Mouse (Mus musculus): ENCODE data around the gene Fam184b.
"Not testable (repeated sequence)": the region's sequence is repeated elsewhere in the genome, so short reads cannot be mapped to it uniquely, and the experiment has no call there.

Gene Fam184b

DNA sequence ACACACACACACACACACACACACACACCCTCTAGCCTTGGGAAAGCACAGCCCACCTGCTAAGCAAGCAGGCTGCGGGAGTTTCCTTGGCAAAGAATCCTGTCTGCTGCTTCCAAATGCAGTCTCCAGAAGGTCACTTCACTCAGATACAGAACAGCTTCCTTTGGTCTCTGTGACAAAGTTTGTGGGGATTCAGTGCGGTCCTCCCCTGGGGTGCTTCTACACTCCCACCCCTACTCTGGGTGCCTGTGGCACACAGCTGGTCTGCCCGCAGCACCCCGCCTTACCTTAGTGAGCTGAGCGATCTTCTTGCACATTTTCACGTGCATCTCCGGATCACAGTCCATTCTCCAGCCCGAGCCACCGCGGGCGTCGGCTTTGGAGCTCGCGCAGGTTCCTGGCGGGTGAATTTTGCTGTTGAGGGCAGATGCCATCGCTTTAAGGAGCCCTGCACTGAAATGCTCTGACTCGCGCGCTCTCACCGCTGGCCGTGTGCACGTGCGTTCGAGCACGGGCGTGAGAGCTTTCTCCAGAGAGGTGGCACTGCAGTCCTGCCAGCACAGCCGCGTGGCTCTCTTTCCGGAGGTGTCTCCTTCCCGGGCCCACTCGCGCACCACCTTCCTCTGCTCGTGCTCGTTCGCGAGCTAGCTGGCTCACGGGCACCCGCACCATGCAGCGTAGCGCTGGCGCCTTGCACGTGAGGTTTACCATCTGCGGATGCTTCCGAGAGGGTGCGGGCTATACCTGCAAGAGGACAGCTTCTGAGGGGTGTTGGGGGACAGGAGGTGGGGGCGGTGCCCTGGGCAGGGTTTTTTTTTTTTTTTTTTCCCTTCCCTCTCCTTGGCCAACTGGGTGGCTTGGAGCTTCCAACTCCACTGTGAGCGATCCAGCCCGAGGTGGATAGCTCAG lies at the start of gene Fam184b:
Fam184b (minus strand) TSS at position 809 of the 909 bp plus-strand sequence.
- DNase-seq (ENCODE audit: low spot score in 2 of 2), result peak in 1 of 2 experiments; percentile 61

DNA sequence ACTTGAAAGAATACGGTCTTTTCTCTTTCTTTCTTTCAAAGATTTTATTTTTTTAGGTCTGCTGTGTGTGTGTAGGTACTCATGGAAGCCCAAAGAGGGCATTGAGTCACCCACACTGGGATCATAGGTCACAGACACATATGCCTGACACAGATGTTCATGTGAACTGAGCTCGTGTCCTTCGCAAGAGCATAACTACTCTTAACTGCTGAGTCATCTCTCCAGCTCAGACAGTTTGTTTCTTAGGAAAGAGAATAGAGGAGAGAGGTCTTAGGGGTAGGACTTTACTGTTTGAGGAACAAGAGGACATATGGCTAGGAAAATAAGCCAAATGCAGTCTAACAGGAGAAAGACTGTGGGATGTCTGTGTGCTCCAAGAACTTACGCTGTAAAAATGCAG lies 49.7 kb upstream of the Fam184b start:
- DNase-seq (ENCODE audit: low spot score in 2 of 2), result no peak

DNA sequence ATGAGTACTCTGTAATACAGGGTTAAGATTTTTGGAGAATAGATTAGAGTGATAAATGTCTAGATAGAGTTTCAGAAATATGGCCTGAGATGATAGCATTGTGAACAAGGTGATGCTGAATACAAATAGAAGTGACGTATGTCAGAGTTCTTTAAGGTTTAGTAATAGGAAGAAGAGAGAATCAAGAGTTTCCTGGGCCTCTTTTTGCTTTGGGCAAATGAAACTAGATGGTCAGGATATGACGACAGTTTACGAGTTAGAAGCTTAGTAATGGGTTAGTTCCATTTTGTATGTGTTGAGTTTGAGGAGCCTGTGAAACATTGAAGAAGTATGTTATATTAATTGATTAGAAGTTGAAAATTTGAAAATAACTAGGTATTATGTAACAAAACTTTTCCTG lies 46.8 kb upstream of the Fam184b start:
- no peak for DNase-seq (ENCODE audit: low spot score in 2 of 2)

DNA sequence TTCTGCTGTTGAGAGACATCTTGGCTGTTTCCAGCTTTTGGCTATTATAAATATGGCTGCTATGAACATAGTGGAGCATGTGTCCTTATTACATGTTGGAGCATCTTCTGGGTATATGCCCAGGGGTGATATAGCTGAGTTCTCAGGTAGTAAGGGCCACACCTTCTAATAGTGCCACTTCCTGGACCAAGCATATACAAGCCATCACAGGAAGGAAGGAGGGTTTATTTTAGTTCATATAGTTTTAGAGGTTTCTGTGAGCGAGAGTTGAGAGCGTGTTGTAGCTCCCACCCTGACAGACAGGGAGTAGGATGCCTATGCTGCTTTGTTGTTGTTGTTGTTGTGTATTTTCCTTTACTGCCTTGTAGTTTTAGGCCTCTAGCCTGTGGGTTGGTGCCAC lies 45.8 kb upstream of the Fam184b start:
- DNase-seq (ENCODE audit: low spot score in 2 of 2), result no peak

DNA sequence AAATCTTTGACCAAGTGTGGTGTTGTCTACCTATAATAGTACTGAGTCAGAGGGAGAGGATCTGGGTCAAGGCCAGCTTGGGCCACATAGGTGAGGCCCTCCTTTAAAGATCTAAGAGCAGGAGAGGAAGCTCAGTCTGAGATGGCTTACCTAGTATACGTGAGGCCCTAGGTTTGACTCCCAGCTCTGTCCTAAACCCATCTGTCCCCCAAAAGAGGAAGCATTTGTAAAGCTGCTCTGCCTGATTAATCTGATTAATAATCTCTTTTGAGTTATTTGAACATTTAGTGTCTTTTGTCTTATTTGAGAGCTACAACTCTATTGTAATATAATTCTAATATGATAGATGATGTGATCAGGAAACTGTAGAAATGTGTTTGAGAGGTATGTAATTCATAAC lies 44.0 kb upstream of the Fam184b start:
- no peak for DNase-seq (ENCODE audit: low spot score in 2 of 2)

DNA sequence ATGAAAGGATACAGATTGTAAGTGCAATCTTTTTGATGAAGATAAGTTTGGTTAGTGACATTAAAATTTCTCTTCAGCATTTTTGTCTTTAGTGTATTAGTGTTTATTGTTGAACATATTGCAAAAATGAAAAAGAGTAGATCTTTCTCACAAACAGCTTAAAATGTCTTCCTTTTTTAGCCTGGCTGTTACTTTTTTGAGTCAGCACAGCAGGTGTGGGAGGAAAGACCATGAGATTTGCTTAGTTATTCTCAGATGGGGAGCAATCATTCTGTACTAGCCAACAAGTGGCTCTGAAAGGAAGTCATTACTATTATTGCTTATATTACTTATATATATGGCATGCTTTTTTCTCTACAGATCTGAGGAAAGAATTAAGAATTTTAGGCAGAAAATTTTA lies 40.5 kb upstream of the Fam184b start:
- DNase-seq (ENCODE audit: low spot score in 2 of 2), result no peak

DNA sequence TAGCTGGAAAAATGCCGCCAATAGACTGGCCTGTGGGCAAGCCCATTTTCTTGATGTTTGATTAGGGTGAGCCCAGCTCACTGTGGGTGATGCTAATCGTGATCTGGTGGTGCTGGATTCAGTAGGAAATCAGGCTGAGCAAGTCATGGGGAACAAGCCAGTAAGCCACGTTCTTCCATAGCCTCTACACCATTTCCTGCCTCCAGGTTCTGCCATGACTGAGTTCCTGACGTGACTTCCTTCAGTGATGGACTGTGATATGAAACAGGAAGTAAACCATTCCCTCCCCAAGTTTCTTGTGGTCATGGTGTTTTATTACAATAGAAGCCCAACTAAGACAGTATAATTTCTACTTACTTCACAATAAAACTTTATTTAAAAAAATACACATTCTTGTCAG lies 38.2 kb upstream of the Fam184b start:
- no peak for DNase-seq (ENCODE audit: low spot score in 2 of 2)

DNA sequence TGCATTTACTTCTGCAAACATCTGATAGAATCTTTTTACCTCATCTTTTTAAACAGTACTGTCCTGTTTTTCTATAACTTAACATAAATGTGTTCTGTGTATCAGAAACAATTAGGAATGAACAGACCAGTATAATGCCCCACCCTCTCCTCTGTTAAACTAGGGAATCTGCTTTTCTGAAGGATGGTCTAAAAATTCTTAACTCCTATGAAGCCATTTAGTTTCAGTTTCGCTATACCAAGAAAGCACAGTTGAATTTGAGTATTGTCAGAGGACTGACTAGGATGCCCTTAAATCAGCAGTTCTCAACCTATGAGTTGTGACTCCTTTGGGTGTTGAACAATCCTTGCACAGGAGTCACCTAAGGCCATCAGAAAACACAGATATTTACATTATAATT lies 35.6 kb upstream of the Fam184b start:
- no peak for DNase-seq (ENCODE audit: low spot score in 2 of 2)

DNA sequence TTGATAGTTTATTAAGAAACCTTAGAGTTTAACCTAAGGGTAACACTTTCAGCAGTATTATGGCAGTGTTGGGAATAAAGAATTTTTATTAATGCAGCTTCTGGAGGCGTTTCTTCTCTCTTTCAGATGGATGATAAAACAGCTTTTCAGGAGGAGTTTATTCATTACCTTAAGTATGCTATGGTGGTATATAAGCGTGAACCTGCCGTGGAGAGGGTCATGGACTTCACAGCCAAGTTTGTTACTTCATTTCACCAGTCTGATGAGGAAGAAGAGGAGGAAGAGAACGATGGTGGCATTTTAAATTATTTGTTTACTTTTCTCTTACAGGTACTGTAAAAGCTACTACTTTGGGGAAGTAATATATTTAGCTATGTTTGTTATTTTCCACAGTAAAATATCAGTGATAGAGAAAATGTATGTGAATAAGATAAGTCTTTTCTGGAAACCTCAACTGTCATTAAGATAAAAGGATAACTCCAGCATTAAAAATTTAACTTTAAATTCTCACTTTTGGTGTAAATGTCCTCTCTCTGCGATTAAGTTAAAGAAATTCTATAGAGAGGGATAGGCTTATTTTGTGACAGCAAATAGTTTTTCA lies 31.6 kb upstream of the Fam184b start:
- no peak for DNase-seq (ENCODE audit: low spot score in 2 of 2)

DNA sequence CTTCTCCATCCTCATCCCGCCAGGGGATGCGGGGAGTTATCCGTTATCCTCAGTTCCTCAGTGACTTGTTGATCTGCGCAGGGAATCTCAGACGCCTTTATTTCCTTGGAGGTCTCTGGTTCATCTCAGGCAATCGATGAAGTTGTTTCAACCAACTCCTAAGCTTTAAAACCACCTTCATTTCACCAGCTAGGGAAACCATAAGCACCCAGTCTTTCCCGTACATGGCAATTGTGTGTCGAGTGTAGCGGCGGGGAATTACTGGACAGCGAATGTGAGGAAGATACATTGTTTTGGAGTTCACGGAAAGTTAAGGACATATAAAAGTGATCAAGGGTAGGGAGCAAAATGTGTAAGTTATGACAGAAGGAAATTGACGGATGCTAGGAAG lies 30.9 kb upstream of the Fam184b start:
- no peak for DNase-seq (ENCODE audit: low spot score in 2 of 2)

DNA sequence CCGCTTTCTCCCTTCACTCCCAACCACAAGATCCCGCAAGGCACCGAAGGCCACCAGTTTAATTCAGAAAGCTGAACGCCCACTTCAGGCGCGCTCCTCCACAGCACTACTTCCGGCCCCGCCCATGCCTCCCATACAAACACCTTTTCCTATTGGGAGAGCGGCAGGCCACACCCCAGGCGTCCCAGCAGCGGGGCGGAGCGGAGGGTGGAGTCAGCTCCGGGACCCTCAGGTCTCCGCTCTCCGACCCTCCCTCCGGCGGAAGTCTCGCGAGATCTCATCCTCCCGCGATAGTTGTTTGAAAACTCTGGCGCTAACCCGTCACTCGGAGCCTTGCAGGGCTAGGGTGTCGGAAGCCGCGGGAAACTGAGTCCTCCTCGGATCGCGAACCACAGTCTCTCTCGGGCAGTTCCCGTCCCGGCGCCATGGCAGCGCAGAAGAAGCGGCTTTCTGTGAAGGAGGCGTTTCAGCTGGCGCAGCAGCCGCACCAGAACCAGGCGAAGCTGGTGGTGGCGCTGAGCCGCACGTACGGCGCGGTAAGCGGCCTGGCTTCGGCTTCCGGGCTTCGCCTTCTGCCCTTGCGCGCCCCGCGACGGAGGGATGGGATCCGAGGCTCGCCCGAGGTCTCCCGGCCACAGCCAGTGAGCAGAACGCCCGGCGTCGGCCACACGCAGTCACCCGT lies 30.3 kb upstream of the Fam184b start, which contains the start of gene Ncapg:
Ncapg (plus strand) TSS at position 322 of the 682 bp plus-strand sequence.
- peak; percentile 98 to 100 for DNase-seq (ENCODE audit: low spot score in 2 of 2)

DNA sequence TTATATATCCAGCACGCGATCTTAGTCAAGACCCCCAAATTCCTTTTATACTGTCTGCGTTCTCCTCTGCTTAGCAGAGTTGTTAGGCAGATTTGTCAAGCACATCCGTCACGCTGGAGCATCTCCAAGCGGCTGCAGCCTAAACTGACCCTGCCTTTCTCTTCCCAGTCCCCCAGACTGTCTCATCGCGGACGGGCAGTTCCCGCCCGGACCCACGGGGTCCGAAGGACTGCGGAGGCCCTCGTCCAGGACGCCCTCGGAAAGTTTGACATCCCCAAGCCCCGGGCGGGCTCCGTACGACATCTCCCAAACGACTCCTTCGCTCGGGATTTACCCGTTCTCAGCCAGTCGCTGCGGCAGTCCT lies 29.8 kb upstream of the Fam184b start:
- DNase-seq (ENCODE audit: low spot score in 2 of 2), result no peak

DNA sequence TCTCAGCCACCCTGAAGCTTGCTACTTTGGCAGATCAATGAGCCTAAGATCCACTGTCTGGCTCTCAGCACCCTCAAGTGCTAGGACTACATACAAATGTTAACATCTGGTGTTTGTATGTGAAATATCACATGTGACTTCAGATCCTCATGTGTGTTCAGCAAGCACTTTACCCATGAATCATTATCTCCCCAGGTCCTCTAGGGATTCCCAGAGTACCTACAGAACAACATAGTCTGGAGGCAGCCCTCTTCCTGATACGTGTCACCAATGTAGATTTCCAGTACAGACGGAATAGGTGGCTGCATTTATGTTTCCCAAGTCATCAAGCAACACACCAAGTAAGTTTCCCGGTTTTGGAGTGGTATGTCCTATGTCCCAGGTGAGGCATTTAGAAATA lies 29.4 kb upstream of the Fam184b start:
- no peak for DNase-seq (ENCODE audit: low spot score in 2 of 2)

DNA sequence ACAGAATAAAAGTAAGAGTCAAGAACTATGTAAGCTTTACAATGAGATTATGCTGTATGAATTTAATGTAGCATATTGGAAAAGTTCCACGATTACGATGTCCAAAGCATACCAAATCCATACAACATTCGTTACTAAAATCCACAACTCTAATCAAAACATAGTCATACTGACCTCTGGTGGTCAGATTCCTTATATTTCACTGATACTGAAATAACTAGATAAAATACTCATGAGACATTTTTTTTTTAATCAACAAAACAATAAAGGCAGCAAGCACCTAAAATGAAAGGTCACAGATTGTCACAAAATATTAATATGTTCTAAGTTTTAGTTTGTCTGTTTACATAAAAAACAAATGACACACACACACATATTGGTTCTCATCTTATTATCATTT lies 28.9 kb upstream of the Fam184b start:
- no peak for DNase-seq (ENCODE audit: low spot score in 2 of 2)

DNA sequence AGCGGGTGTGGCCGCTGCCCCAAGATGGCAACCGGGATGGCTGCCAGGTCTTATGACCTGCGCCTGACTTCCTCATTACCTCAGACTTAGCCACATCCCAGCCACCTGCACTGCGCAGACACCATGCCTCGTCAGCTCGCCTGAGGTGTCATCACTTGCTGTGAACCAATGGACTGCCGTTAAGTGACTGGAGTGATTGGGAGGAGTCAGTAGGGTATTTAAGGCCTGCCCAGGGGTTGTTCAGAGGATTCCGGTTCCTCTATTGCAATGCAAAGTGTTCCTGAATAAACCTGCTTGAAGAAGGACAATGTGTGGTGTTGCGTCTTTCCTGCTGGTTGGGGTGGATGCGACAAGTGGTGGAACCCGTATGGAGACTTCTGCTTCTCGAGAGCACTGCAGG lies 19.0 kb upstream of the Fam184b start:
- DNase-seq (ENCODE audit: low spot score in 2 of 2), result not testable (repeated sequence)

DNA sequence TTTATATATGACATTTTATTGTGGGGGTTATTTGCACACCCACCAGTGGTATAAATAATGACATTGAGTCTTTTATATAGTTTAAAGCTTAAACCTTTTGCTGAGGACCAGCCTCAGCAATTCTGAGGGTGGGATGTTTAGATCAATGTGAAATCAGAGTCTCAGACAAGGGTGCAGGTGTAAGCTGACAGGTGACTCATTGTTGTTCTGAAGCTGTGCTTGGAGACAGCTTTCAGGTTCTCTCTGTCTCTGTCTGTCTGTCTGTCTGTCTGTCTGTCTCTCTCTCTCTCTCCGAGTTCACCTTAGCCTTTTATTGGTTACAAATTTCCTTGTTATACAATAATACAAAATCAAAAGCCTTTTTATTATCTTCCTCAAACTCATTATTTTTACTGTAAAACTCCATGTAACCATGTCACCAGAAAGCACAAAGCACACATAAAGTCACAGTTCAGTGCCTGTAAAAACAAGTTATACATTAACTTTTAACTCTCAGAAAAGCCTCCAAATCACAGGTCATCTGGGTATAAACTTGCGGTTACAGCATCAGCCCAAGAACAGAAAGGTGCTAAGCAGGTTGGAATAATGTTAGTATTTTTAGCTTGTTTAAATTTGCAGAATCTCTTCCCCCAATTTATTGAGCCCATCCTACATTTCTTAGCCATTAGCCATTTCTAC lies 11.8 kb upstream of the Fam184b start:
- DNase-seq (ENCODE audit: low spot score in 2 of 2), result no peak

DNA sequence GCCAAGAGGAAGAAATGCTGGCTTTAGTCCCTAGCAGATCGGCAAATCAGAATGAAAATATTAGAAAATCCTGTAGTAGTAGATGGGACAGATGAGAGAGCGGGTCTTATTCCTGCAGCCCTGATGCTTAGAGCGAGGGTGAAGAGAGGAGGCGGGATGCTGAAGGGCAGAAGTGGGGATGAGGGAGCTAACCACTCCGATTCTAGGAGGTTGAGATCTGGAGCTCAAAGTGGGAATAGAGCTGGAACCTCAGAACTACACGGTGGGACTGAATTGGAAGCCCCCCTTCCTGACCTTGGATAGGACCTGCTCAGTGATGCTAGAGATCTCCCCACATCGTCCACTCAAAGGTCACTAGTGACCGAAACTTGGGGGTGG lies 290 bp upstream of the Fam184b start:
- no peak for DNase-seq (ENCODE audit: low spot score in 2 of 2)

DNA sequence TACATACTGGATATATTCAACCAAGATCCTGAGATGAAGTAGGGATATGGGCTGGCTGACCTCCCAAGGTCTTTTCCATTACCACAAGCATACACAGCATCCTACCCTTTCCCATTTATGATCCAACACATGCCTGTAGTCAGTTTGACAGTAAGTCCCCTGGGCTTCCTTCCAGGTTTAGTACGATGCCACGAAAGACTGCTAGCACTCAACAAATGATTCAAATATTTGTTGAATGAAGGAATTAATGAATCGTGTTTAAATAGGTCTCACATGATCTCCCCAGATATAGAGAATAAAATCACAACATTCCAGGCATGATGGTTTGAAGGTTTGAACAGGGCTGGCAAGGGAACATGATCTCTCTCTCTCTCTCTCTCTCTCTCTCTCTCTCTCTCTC lies 1.0 kb downstream of the Fam184b start:
- no peak for DNase-seq (ENCODE audit: low spot score in 2 of 2)

DNA sequence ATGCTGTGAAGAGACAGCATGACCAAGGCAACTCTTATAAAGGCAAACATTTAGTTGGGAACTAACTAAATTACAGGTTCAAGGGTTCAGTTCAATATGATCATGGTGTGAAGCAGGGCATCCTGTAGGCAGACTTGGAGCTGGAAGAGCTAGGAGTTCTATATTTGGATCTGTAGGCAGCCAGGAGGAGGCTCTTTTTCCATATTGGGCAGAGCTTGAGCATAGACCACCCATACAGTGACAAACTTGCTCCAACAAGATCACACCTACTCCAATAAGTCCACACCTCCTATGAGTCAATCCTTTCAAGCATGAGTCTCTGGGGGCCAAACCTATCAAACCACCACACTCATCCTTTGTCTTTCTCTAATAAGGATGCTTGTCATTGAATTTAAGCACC lies 9.9 kb downstream of the Fam184b start:
- no peak for DNase-seq (ENCODE audit: low spot score in 2 of 2)

DNA sequence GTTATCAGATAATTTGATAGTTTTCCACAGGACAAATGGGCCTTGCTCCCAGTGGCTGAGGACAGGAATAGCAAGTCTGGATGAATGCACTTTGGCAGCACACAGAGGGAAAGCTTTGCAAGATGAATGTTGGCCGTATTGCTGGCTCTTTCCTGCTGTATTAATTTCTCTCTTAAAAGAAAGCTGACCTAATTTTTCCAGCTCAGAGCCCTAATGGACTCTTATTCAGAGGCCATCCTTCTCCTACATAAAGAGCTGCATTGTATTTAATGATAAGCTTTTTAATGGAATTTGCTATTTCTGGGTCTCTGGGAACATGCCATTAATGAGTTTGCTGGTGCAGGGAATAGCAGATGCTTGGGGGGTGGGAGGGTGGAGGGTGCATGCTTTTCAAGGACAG lies 11.6 kb downstream of the Fam184b start:
- no peak for DNase-seq (ENCODE audit: low spot score in 2 of 2)

DNA sequence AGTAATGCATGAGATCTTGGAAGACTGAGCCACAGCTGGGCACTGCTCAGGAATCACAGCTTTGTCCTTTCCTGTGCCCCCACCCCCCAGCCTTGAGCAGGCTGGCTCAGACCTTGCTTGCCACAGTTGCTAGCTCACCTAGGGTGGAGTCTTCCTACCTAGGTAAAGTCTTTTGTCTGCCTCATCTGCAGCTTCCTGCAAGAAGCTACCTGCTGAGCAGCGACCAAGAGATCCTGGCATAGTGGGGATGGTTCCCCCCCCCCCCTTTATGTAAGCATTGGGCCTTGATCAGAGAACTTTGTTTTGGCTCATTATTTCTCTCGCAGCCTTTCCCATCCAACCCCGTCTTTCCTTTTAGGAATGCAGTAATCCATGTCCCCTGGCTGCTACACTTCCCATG lies 17.9 kb downstream of the Fam184b start:
- no peak for DNase-seq (ENCODE audit: low spot score in 2 of 2)

DNA sequence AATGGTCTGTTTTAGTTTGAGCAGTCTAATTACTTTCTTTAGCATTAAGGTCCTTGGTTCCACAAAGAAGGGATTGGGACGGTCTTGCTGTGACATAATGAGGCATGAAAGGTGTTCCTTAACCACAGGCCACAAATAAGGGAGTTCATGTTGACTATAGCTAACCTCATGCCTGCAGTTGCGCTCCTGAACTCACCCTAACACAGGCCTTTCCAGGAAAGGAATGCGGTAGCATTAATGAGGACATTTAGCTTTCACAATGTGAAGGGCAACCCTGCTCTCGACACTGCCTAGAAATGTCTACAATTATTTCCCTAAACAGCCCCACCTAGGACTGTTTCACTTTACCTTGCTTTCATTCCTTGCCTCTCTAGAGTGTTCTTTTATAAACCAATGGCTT lies 40.4 kb downstream of the Fam184b start:
- no peak for DNase-seq (ENCODE audit: low spot score in 2 of 2)

Measured in urinary bladder, postnatal 4 days (tissue).